Mouse (Mus musculus) bone marrow, adult 2 months (tissue): ENCODE data around the gene Cldn3.

Source experiments
- CTCF ChIP-seq: fragments of 200-500 bp; IDR thresholded peaks from 2 replicates; pipeline ENCODE4 v1.5.1; 2011; ENCODE audit warnings: low read length, control low read depth; ENCODE audit not compliant: control insufficient read depth, insufficient read depth
- POLR2A ChIP-seq: fragments of 200-500 bp; IDR thresholded peaks from 2 replicates; pipeline ENCODE4 v1.6.1; 2011; ENCODE audit warnings: low read depth, mild to moderate bottlenecking, control low read depth, low read length, borderline replicate concordance; ENCODE audit not compliant: control insufficient read depth

DNA sequence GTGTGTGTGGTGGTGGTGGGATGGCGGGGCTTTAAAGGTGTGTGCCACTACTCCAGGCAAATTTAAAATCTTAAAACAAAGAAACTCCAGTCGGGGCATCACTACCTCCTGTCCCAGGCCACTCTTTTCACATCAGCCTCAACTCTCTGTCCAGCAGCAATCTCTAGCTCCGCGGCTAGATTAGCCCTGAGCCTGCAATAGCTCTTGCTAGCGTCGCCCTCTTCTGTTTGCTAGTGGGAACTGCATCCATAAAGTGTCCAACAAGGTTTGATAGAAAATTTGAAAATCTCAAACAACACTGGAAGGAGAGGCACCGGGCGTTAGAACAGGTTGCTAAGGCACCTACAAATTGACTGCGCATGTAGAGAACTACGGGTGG, 20.6 kb upstream of the Cldn3 start:
- peak; percentile 71 for TF ChIP-seq CTCF
- no peak for TF ChIP-seq POLR2A
